Mouse (Mus musculus) CH12.LX (cell line): ENCODE results near the gene Ikzf4. TPM values are rescaled to one million over a fixed set of nuclear protein-coding genes. Genes with fewer than 3 reads are reported as not detected.

ENCODE experiments used
- DNase-seq: peaks from one replicate; pipeline ENCODE4 v3.0.0-alpha.2; 2013; ENCODE audit errors: extremely low read depth
- H3K27ac ChIP-seq: 2 replicates; pipeline ENCODE4 v1.5.1; 2012; ENCODE audit warnings: low read depth, mild to moderate bottlenecking, control low read depth, moderate library complexity; ENCODE audit not compliant: insufficient read depth
- H3K27me3 ChIP-seq: replicated peaks from 2 replicates; pipeline ENCODE3; 2012; ENCODE audit warnings: inconsistent platforms
- H3K36me3 ChIP-seq, 2 experiments: replicated peaks in 1 of 2; 2 replicates each; pipeline versions ENCODE3 to v1.6.1; 2012; ENCODE audit warnings: inconsistent platforms in 1 of 2, low read length in 1 of 2, mild to moderate bottlenecking in 1 of 2, mixed read lengths in 1 of 2, moderate library complexity in 1 of 2; ENCODE audit not compliant: control insufficient read depth in 1 of 2, insufficient read depth in 1 of 2
- H3K4me1 ChIP-seq, 2 experiments: 2 replicates each; pipeline ENCODE4 v1.6.1; 2012; ENCODE audit warnings: inconsistent platforms in 1 of 2, moderate library complexity in 1 of 2; ENCODE audit not compliant: insufficient read depth in 2 of 2, control insufficient read depth in 1 of 2
- H3K4me2 ChIP-seq: 2 replicates; pipeline ENCODE4 v1.6.1; 2012; ENCODE audit warnings: low read depth, mild to moderate bottlenecking, control low read depth; ENCODE audit not compliant: poor library complexity, insufficient read depth, severe bottlenecking
- H3K4me3 ChIP-seq, 3 experiments: fragments of 150-350 bp in 1 of 3; sonication (generic) in 1 of 3; replicated peaks in 1 of 3; 2 replicates each; pipeline versions ENCODE3 to v1.5.1; 2011 to 2012; ENCODE audit warnings: low read depth in 2 of 3, low read length in 2 of 3, mild to moderate bottlenecking in 2 of 3, moderate library complexity in 2 of 3, control low read depth in 1 of 3, improper control_type of control experiment in 1 of 3, inconsistent platforms in 1 of 3, mixed read lengths in 1 of 3; ENCODE audit not compliant: poor library complexity in 1 of 3
- H3K79me2 ChIP-seq: replicated peaks from 2 replicates; pipeline ENCODE4 v1.6.1; 2012; ENCODE audit warnings: mild to moderate bottlenecking, moderate library complexity; ENCODE audit not compliant: control insufficient read depth, poor library complexity, insufficient read depth, severe bottlenecking; ENCODE audit errors: extremely low read depth
- H3K9ac ChIP-seq: 2 replicates; pipeline ENCODE4 v1.6.1; 2012; ENCODE audit warnings: low read depth, mild to moderate bottlenecking, control low read depth, moderate library complexity; ENCODE audit not compliant: insufficient read depth
- H3K9me3 ChIP-seq: replicated peaks from 2 replicates; pipeline ENCODE3; 2012; ENCODE audit warnings: low read length, inconsistent platforms, mixed read lengths
- BHLHE40 ChIP-seq: IDR thresholded peaks from 2 replicates; pipeline ENCODE4 v1.6.1; 2011; ENCODE audit warnings: mild to moderate bottlenecking, low read depth, low read length, improper control_type of control experiment
- CHD2 ChIP-seq: IDR thresholded peaks from 2 replicates; pipeline ENCODE4 v1.6.1; 2011; ENCODE audit warnings: low read length, improper control_type of control experiment
- ETS1 ChIP-seq: conservative IDR thresholded peaks from 2 replicates; pipeline ENCODE4 v1.6.1; 2012; ENCODE audit warnings: low read depth, mild to moderate bottlenecking, inconsistent platforms, low read length, improper control_type of control experiment, moderate library complexity
- HCFC1 ChIP-seq: IDR thresholded peaks from 2 replicates; pipeline ENCODE4 v1.6.1; 2012; ENCODE audit warnings: low read depth, mild to moderate bottlenecking, inconsistent platforms, low read length, improper control_type of control experiment
- IRF4 ChIP-seq: IDR thresholded peaks from 2 replicates; pipeline ENCODE4 v1.6.1; 2014; ENCODE audit warnings: low read depth, mild to moderate bottlenecking, inconsistent platforms, low read length, improper control_type of control experiment
- MAFK ChIP-seq: IDR thresholded peaks from 2 replicates; pipeline ENCODE4 v1.6.1; 2011; ENCODE audit warnings: low read length, improper control_type of control experiment; ENCODE audit not compliant: insufficient replicate concordance
- MAX ChIP-seq: IDR thresholded peaks from 2 replicates; pipeline ENCODE4 v1.6.1; 2011; ENCODE audit warnings: low read length, improper control_type of control experiment
- MAZ ChIP-seq: IDR thresholded peaks from 2 replicates; pipeline ENCODE4 v1.6.1; 2012; ENCODE audit warnings: low read depth, mild to moderate bottlenecking, inconsistent platforms, low read length, improper control_type of control experiment, moderate library complexity
- MEF2A ChIP-seq: IDR thresholded peaks from 2 replicates; pipeline ENCODE4 v1.6.1; 2014; ENCODE audit warnings: low read depth, mild to moderate bottlenecking, inconsistent platforms, low read length, improper control_type of control experiment, borderline replicate concordance
- MYC ChIP-seq: IDR thresholded peaks from 2 replicates; pipeline ENCODE4 v1.6.1; 2011; ENCODE audit warnings: low read depth, mild to moderate bottlenecking, improper control_type of control experiment, low read length
- NRF1 ChIP-seq: IDR thresholded peaks from 2 replicates; pipeline ENCODE4 v1.6.1; 2014; ENCODE audit warnings: low read depth, mild to moderate bottlenecking, inconsistent platforms, low read length, improper control_type of control experiment, moderate library complexity
- PAX5 ChIP-seq: IDR thresholded peaks from 2 replicates; pipeline ENCODE4 v1.6.1; 2012; ENCODE audit warnings: low read length, inconsistent platforms, mixed read lengths
- RCOR1 ChIP-seq: conservative IDR thresholded peaks from 2 replicates; pipeline ENCODE4 v1.6.1; 2012; ENCODE audit warnings: low read depth, mild to moderate bottlenecking, inconsistent platforms, low read length, improper control_type of control experiment
- SIN3A ChIP-seq: IDR thresholded peaks from 2 replicates; pipeline ENCODE4 v1.6.1; 2012; ENCODE audit warnings: low read length, improper control_type of control experiment, inconsistent platforms
- TBP ChIP-seq: conservative IDR thresholded peaks from 2 replicates; pipeline ENCODE4 v1.6.1; 2011; ENCODE audit warnings: low read depth, low read length, improper control_type of control experiment
- TCF12 ChIP-seq: IDR thresholded peaks from 2 replicates; pipeline ENCODE4 v1.6.1; 2014; ENCODE audit warnings: low read depth, mild to moderate bottlenecking, inconsistent platforms, low read length, improper control_type of control experiment
- UBTF ChIP-seq: IDR thresholded peaks from 2 replicates; pipeline ENCODE4 v1.6.1; 2012; ENCODE audit warnings: low read depth, mild to moderate bottlenecking, inconsistent platforms, low read length, improper control_type of control experiment, moderate library complexity
- USF1 ChIP-seq: IDR thresholded peaks from 2 replicates; pipeline ENCODE4 v1.6.1; 2014; ENCODE audit warnings: low read depth, mild to moderate bottlenecking, inconsistent platforms, low read length, improper control_type of control experiment
- USF2 ChIP-seq: conservative IDR thresholded peaks from 2 replicates; pipeline ENCODE4 v1.6.1; 2011; ENCODE audit warnings: low read depth, low read length, improper control_type of control experiment
- ZC3H11A ChIP-seq: IDR thresholded peaks from 2 replicates; pipeline ENCODE4 v1.6.1; 2012; ENCODE audit warnings: low read depth, mild to moderate bottlenecking, inconsistent platforms, low read length, improper control_type of control experiment
- ZKSCAN1 ChIP-seq: IDR thresholded peaks from 2 replicates; pipeline ENCODE4 v1.6.1; 2012; ENCODE audit warnings: low read depth, inconsistent platforms, low read length, improper control_type of control experiment, borderline replicate concordance
- ZNF384 ChIP-seq: IDR thresholded peaks from 2 replicates; pipeline ENCODE4 v1.6.1; 2012; ENCODE audit warnings: low read depth, low read length, improper control_type of control experiment, inconsistent platforms
- dilution Hi-C: fragments of 300-500 bp; cut with MboI; formaldehyde crosslinking; loops from 2 replicates; pipeline ENCODE4 v1.14.3; 2020; ENCODE audit warnings: low sequenced_read_pairs; ENCODE audit not compliant: extremely low pct_unique_long_range_greater_than_20kb, extremely low pct_ligation_motif_present
- in situ Hi-C: fragments of 300-500 bp; cut with MboI; formaldehyde crosslinking; loops from 3 replicates; pipeline ENCODE4 v1.14.3; 2019; ENCODE audit warnings: low sequenced_read_pairs, low pct_ligation_motif_present, low pct_unique_long_range_greater_than_20kb, mixed read lengths
- polyA plus RNA-seq: library from polyadenylated mRNA; unstranded; fragments of >175 nt; gene quantifications from 2 replicates; pipeline ENCODE4 v1.2.1, GENCODE M21; 2012; ENCODE audit warnings: low read depth; ENCODE audit not compliant: insufficient read length
- total RNA-seq, 2 experiments: library from RNA; depleted of rRNA; stranded (reverse); fragments of 300-350 nt in 1 of 2; fragments of >200 nt in 1 of 2; gene quantifications; 2 replicates each; pipeline ENCODE4 v1.2.3; 2012 to 2014

The Ikzf4 gene
- total and polyA plus RNA-seq, 3 experiments, result 0.08 to 1.5 (median 0.09) TPM

DNA sequence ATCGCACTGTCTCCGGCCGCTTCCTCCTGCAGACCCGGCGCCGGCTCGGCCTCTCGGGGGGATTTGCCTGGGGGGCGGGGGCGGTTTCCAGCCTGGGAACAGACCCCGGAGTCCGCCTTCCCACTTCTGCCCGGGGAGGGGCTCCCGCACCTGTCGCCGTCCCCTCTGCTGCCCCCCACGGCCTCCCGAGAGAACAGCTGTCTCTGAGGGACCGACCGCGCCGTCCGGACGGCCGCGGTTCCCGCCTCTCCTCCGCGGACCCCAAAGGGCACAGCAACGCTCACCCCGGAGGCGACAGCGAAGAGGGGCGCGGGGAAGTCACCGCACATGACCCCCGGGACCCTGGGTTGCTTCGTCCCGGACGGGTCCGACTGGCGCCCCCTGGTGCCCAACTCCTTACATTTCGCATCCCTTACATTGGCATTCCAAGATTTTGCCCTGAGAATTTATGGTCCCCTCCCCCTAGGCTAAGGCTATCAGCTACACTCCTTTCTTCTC is 55.5 kb downstream of the Ikzf4 start (continued):
- TF ChIP-seq ZC3H11A (no peak), ETS1 (no peak), MYC (no peak), TCF12 (peak; percentile 40; the same call in 1 of the 2 replicates), MAZ (no peak)

DNA sequence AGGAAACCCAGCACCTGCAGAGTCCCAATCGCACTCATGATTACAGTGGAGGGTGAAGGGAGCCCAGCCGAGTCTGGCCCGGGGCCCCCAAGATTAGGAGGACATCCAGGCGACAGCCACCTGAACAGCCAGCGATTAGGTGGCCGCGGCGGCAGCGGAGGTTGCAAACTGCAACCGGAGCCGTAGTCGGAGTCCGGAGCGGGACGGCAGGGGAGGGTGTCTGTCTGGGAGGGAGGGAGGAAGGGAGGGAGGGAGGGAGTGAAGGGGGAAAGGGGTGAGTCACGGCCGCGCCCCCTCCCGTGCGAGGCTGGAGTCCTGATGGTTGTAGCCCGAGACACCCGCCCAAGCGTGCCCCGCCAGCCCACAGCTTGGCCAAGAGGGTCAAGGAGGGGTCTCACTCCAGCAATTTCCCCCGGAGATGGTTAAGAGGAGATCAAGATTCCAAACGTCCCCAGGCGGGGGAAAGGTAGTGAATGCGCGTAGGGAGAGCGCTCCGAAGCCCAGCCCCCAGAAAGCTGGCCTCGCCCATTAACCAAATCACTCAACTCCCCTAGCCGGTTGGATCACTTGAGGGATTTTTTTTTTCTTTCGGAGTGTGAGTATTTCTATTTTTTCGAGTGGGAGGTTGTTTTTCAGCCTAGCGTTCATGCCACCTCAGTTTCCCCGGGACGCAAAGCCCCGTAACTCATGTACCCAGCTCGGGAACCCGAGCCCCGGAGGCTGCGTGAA is 56.2 kb downstream of the Ikzf4 start, which contains the start of gene Erbb3:
TSS of gene Erbb3 (minus strand) at position 189 of the 729 bp plus-strand sequence.
- Histone ChIP-seq H3K9me3 (no peaks in the 10 kb centered on the region), H3K79me2 (no peaks in the 10 kb centered on the region), H3K27me3 (peaks cover 71% of the 10 kb centered on the region), H3K4me2 (peak within 1 kb of the TSS; percentile 95), H3K4me3 (peak within 1 kb of the TSS; percentile 63 to 80 (median 65)), H3K27ac (no peak within 1 kb of the TSS), H3K9ac (peak within 1 kb of the TSS; percentile 54), H3K36me3 (no peaks in the 10 kb centered on the region), H3K4me1 (peaks cover 0 to 20% of the 10 kb centered on the region in 2 experiments; a peak in 2 of 4 replicates)
- in situ Hi-C loops (no loop called here), dilution Hi-C loops (no loop called here)
- TF ChIP-seq MAX (no peak), USF2 (no peak), NRF1 (no peak), PAX5 (no peak), ZKSCAN1 (no peak), RCOR1 (no peak), CHD2 (no peak), HCFC1 (no peak), MEF2A (no peak), ZNF384 (peak; percentile 50; the same call in 1 of the 2 replicates), BHLHE40 (peak; percentile 65; the same call in 1 of the 2 replicates), SIN3A (no peak), TBP (no peak), IRF4 (no peak), MAZ (peak; percentile 60), USF1 (no peak), MAFK (no peak), UBTF (0 out of 2 replicates have a peak, but pooled peaks have one; percentile 20)
- peak; percentile 42 for DNase-seq
